ENCODE assay signal across 8 mouse cellular contexts in the genomic region with DNA sequence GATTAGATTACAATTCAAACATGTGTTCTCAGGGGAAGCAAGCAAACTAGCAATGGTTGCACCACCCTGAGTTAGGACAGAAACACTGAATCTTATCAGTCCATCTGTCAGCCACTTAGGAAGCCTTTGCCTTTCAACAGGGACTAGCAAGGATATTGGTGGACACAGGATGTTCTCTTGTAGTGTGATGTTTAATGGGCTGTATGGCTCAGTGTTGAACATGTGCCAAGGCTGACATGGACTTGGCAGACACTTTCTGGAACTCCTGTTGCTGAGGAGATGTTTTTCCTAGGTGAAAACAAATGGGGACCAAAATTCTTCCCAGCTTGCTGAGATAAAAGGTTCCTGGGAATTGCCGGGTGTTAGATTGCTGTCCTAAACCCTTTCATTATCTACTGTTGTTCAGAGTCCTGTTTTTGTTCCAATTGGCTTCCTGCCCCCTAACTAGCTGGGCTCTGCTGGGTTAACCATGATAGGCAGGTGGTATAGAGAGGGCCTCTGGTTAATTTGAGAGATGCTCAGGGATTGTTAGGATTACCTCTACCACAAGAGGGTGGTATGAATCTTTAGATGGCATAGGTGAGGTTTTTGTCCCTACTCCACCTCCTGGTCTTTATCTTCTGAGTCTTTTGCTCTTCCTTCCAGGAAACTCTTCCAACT.
A peak's percentile ranks its signal among the peaks of the same experiment; 100 is the strongest.
DNase-seq lines count a peak whose midpoint lies in the region; ATAC-seq and TF ChIP-seq lines count a peak whose summit lies in the region.

No protein-coding gene starts in this region.

- H3K4me2 ChIP-seq in liver, postnatal 0 days (ENCODE audit: low read depth, low read length): no peak overlapping the region
- no peak overlapping the region for H3K4me2 ChIP-seq in embryonic facial prominence, embryonic 12.5 days (replicated peaks)

- no peak for TF ChIP-seq EP300 in liver, postnatal 0 days (IDR thresholded peaks at IDR 0.05; ENCODE audit: low read depth)

- no peak overlapping the region for H3K4me3 ChIP-seq in liver, postnatal 0 days (ENCODE audit: low read depth, low read length)
- H3K4me3 ChIP-seq in embryonic facial prominence, embryonic 12.5 days: no peak overlapping the region

- no peak overlapping the region for H3K9ac ChIP-seq in liver, postnatal 0 days (replicated peaks)
- no peak overlapping the region for H3K9ac ChIP-seq in embryonic facial prominence, embryonic 12.5 days

- ATAC-seq in cerebellum, adult (ENCODE audit: insufficient number of reproducible peaks, low FRiP score, low TSS enrichment): peak; percentile 66; the same call in 1 of the 2 replicates
- no peak for ATAC-seq in liver, postnatal 0 days
- ATAC-seq in embryonic facial prominence, embryonic 12.5 days (ENCODE audit: insufficient number of reproducible peaks, insufficient read depth, low FRiP score, low TSS enrichment): peak; percentile 28; the same call in 1 of the 2 replicates
- no peak for ATAC-seq in megakaryocyte progenitor cell, adult 5-6 weeks (replicated peaks; ENCODE audit: poor library complexity)

- no peak overlapping the region for H3K27ac ChIP-seq in liver, postnatal 0 days (ENCODE audit: low read depth)
- no peak overlapping the region for H3K27ac ChIP-seq in embryonic facial prominence, embryonic 12.5 days

- no peaks in the 10 kb centered on the region for H3K36me3 ChIP-seq in liver, postnatal 0 days (replicated peaks; ENCODE audit: insufficient read depth, low read length)
- H3K36me3 ChIP-seq in embryonic facial prominence, embryonic 12.5 days: no peaks in the 10 kb centered on the region

- DNase-seq in cerebellum, adult 8-10 months: no peak
- DNase-seq in liver, postnatal 0 days: no peak
- DNase-seq in liver: no peak
- peak; percentile 20 to 37 for DNase-seq in left cerebral cortex, postnatal 14 days (ENCODE audit: low spot score in 2 of 2)
- no peak for DNase-seq in heart, postnatal 36 days

- H3K27me3 ChIP-seq in liver, postnatal 0 days (ENCODE audit: insufficient read depth, low read length): no peaks in the 10 kb centered on the region
- H3K27me3 ChIP-seq in embryonic facial prominence, embryonic 12.5 days: no peaks in the 10 kb centered on the region

- no peaks in the 10 kb centered on the region for H3K9me3 ChIP-seq in liver, postnatal 0 days (ENCODE audit: low read length)
- H3K9me3 ChIP-seq in embryonic facial prominence, embryonic 12.5 days: no peaks in the 10 kb centered on the region

- peak; percentile 44 for TF ChIP-seq CTCF in liver, postnatal 0 days (IDR thresholded peaks at IDR 0.05; ENCODE audit: low read depth)

- intact Hi-C loops in left cerebral cortex, postnatal 14 days (cut with DNase I): loop anchor here (5.0 kb wide), 1 partner anchor 1701 kb away; no protein-coding TSS in a partner anchor
- intact Hi-C loops in heart, postnatal 36 days (cut with DNase I): no loop called here

- H3K4me1 ChIP-seq in liver, postnatal 0 days (ENCODE audit: insufficient read depth): no peaks in the 10 kb centered on the region
- no peaks in the 10 kb centered on the region for H3K4me1 ChIP-seq in embryonic facial prominence, embryonic 12.5 days

- 29% methylated on average over 1 of the region's 1 CpGs for WGBS in liver, postnatal 0 days (ENCODE audit: insufficient replicate concordance)
- WGBS in embryonic facial prominence, embryonic 12.5 days: 62% methylated on average over 1 of the region's 1 CpGs

Comparison
In these comparisons a context has a peak if more than half of its experiments do, and no peak if none do; other contexts are left out.
1. ATAC-seq: peak in cerebellum, adult (single experiment) and embryonic facial prominence, embryonic 12.5 days (single experiment); none in liver, postnatal 0 days (single experiment) and megakaryocyte progenitor cell, adult 5-6 weeks (single experiment).
2. DNase-seq: peak in left cerebral cortex, postnatal 14 days (2 of 2); none in cerebellum, adult 8-10 months (single experiment), liver, postnatal 0 days (single experiment), liver (single experiment) and heart, postnatal 36 days (0 of 2).